Mouse (Mus musculus): ENCODE measurements at regions not wholly inside any gene's neighbourhood (a gene's known extent, or its start where the extent isn't known, plus 50 kb on each side); places are given as distances from the start of the nearest gene placed in this dataset.

GRCm38 (mm10) chr7:34541906-34542305 is 114.6 kb downstream of the Kctd15 start:
- TF ChIP-seq CTCF (IDR thresholded peaks at IDR 0.05; ENCODE audit: control insufficient read depth, insufficient read depth, insufficient read length) (no peak), FOSL1 (IDR thresholded peaks at IDR 0.05; ENCODE audit: insufficient read depth, low read length, poor library complexity, severe bottlenecking) (no peak), CEBPB (IDR thresholded peaks at IDR 0.05; ENCODE audit: low read depth) (no peak), MYOG (IDR thresholded peaks at IDR 0.05; ENCODE audit: control insufficient read depth, extremely low read depth, insufficient read length) (no peak), USF1 (IDR thresholded peaks at IDR 0.05; ENCODE audit: low read depth) (no peak), MAX (IDR thresholded peaks at IDR 0.05) (no peak), MYOD1 (IDR thresholded peaks at IDR 0.05; ENCODE audit: control insufficient read depth, insufficient read length, low read depth) (no peak)
